Mouse (Mus musculus) inflammation-experienced regulatory T-cells (primary cell): Measurements from ENCODE around the gene Xdh. TPM values are rescaled to one million over a fixed set of nuclear protein-coding genes. Genes with fewer than 3 reads are reported as not detected.

ENCODE experiments used
- polyA plus RNA-seq, 2 experiments: library from polyadenylated mRNA; unstranded; fragments of 100-300 nt; shearing (Covaris generic); gene quantifications; one replicate each; pipeline ENCODE4 v1.2.1; 2017

Gene Xdh
- 10 to 100 TPM; 14.2 to 24.9 TPM for polyA plus RNA-seq

GRCm38 (mm10) chr17:73950062-73950735 is at the start of gene Xdh:
TSS of gene Xdh (minus strand) at chr17:73950196.

Other genes starting within 250 kb of the Xdh start
- gene Galnt14, start 239.7 kb downstream of the Xdh start, polyA plus RNA-seq: 1 to 10 TPM; 1.1 to 7.3 TPM
- gene Ehd3, start 146.1 kb downstream of the Xdh start, polyA plus RNA-seq: 100 to 1,000 TPM in 1 of 2 experiments, 10 to 100 TPM in 1; 48.3 to 184 TPM
- not detected for gene Srd5a2, start 97.7 kb upstream of the Xdh start, polyA plus RNA-seq